Comparison of ENCODE assay signal across 12 mouse cellular contexts in the genomic region with DNA sequence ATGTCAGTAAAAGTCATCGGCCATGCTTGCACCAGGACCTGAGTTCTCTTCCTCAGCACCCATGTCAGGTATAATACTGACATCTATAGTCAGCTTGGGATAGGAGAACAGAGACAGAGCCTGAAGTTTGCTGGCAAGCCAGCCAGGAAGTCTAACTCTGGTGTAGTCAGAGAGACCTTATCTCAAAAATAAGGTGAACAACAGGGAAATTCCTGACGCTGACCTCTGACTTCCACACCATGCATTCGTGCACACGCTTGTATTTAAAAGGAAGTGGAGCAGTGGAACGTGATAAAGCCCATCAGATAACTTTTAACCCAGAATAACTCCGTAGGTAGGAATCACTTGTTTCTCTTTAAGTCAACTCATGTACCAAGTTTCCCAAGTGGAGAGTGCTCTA. TPM values are rescaled to one million over a fixed set of nuclear protein-coding genes. Genes with fewer than 3 reads are reported as not detected.
DNase-seq lines count a peak whose midpoint lies in the region; ATAC-seq and TF ChIP-seq lines count a peak whose summit lies in the region.
"Had no signal": no experiment of that assay in that cellular context is flagged by ENCODE, and none has a peak within 500 bp of the region (broad histone marks: within the 10 kb centered on the region; RNA-seq: fewer than 3 reads in every experiment).

No protein-coding gene starts in this region.

- DNase-seq in Patski (ENCODE audit: low read depth, low spot score): no peak
- DNase-seq in heart, adult 9 months (ENCODE audit: low spot score in 2 of 2): peak; percentile 33 to 51
- peak; percentile 49 for DNase-seq in kidney, adult 2 months
- DNase-seq in gastrocnemius, postnatal 4 days (ENCODE audit: low spot score in 2 of 2): no peak
- no peak for DNase-seq in layer of hippocampus, postnatal 36 days
- DNase-seq: cerebellum, adult 9-10 months; right cerebral cortex, postnatal 4 days; thymus, adult 18-20 months had no signal

- no peak for TF ChIP-seq POLR2A in kidney, adult 2 months (IDR thresholded peaks at IDR 0.05; ENCODE audit: low read depth, low read length)

- no peaks in the 10 kb centered on the region for H3K36me3 ChIP-seq in kidney, adult 2 months (ENCODE audit: control insufficient read depth, insufficient read depth, low read length)
- H3K36me3 ChIP-seq in liver, embryonic 16.5 days (ENCODE audit: control insufficient read depth, insufficient read depth): no peaks in the 10 kb centered on the region
- H3K36me3 ChIP-seq: embryonic facial prominence, embryonic 15.5 days; midbrain, embryonic 12.5 days had no signal

- no peak overlapping the region for H3K4me2 ChIP-seq in liver, embryonic 16.5 days (ENCODE audit: low read depth, low read length)
- H3K4me2 ChIP-seq: embryonic facial prominence, embryonic 15.5 days; midbrain, embryonic 12.5 days had no signal

- TF ChIP-seq CTCF in Patski (IDR thresholded peaks at IDR 0.05): peak; percentile 22
- 0 out of 2 replicates have a peak, but pooled peaks have one; percentile 11 for TF ChIP-seq CTCF in kidney, adult 2 months (conservative IDR thresholded peaks at IDR 0.05; ENCODE audit: insufficient read depth, insufficient read length, low read depth, low read length)

- POLR2A ChIA-PET in Patski (lab: Charles Lee): no interaction called here

- H3K9ac ChIP-seq in liver, embryonic 16.5 days (ENCODE audit: low read depth, low read length): no peak overlapping the region
- H3K9ac ChIP-seq: embryonic facial prominence, embryonic 15.5 days; midbrain, embryonic 12.5 days had no signal

- in situ Hi-C loops in Patski (cut with MboI; ENCODE audit: low pct_unique_long_range_greater_than_20kb): no loop called here

- peaks cover 25% of the 10 kb centered on the region for H3K4me1 ChIP-seq in kidney, adult 2 months (ENCODE audit: control insufficient read depth, insufficient read depth, low read length)
- peaks cover 40% of the 10 kb centered on the region for H3K4me1 ChIP-seq in liver, embryonic 16.5 days (ENCODE audit: control insufficient read depth, low read depth, low read length)

- peak; percentile 2 for ATAC-seq in Patski
- peak; percentile 39; the same call in 1 of the 2 replicates for ATAC-seq in liver, embryonic 16.5 days (ENCODE audit: low read depth)
- ATAC-seq in megakaryocyte, adult 5-6 weeks (ENCODE audit: poor library complexity, severe bottlenecking): no peak

- no peaks in the 10 kb centered on the region for H3K27me3 ChIP-seq in Patski
- H3K27me3 ChIP-seq in kidney, adult 2 months (replicated peaks; ENCODE audit: control insufficient read depth, insufficient read depth, low read length): no peaks in the 10 kb centered on the region
- H3K27me3 ChIP-seq in liver, embryonic 16.5 days (ENCODE audit: control insufficient read depth, insufficient read depth, low read depth, low read length): no peaks in the 10 kb centered on the region
- H3K27me3 ChIP-seq: embryonic facial prominence, embryonic 15.5 days; midbrain, embryonic 12.5 days had no signal

- CTCF ChIA-PET in Patski (lab: Charles Lee): interaction anchor here (0.9 kb wide), 1 partner anchor 49 kb away, joined by 3 read pairs; no protein-coding TSS in a partner anchor

- H3K9me3 ChIP-seq in liver, embryonic 16.5 days (replicated peaks; ENCODE audit: control insufficient read depth, low read length): no peaks in the 10 kb centered on the region
- H3K9me3 ChIP-seq: embryonic facial prominence, embryonic 15.5 days; midbrain, embryonic 12.5 days had no signal

- H3K4me3 ChIP-seq in kidney, adult 2 months (ENCODE audit: insufficient read depth, low read depth, low read length): no peak overlapping the region
- H3K4me3 ChIP-seq in liver, embryonic 16.5 days (ENCODE audit: low read depth, low read length): no peak overlapping the region
- H3K4me3 ChIP-seq: embryonic facial prominence, embryonic 15.5 days; midbrain, embryonic 12.5 days had no signal

- H3K27ac ChIP-seq in kidney, adult 2 months (ENCODE audit: insufficient read depth, low read depth, low read length): peak overlapping the region; percentile 12
- 0 out of 2 replicates have a peak overlapping the region, but pooled peaks have one; percentile 21 for H3K27ac ChIP-seq in liver, embryonic 16.5 days (ENCODE audit: low read length)
- H3K27ac ChIP-seq: midbrain, embryonic 12.5 days had no signal

- 33% methylated on average over 6 of the region's 6 CpGs for WGBS in kidney, adult 2 months
- 17% methylated on average over 6 of the region's 6 CpGs for WGBS in liver, embryonic 16.5 days (ENCODE audit: insufficient replicate concordance)

RNA-seq across cellular contexts. Expression of a gene that starts 6.9 kb away (rescaled TPM):
- 755 TPM for polyA plus RNA-seq in Patski (2021)
- 556 and 574 TPM in 2 replicates for polyA plus RNA-seq in kidney, adult 2 months (2012; rRNA removed)
- 194 and 198 TPM in 2 replicates for polyA plus RNA-seq in liver, embryonic 16.5 days (2015; fragmentation: Nextera tagmentation; extraction: Ambion mirVana)
- total RNA-seq in megakaryocyte, adult 5-6 weeks (2015): 68.9 and 88.0 TPM in 2 replicates
- total RNA-seq in megakaryocyte, adult 5-6 weeks (2017): 101 and 113 TPM in 2 replicates
- total RNA-seq in gastrocnemius, postnatal 4 days (2021): 100 to 1,000 TPM; 138 to 143 TPM
- total RNA-seq in layer of hippocampus, postnatal 36 days (2021): 100 to 1,000 TPM; 440 to 478 TPM

Comparison
In these comparisons a context has a peak if more than half of its experiments do, and no peak if none do; other contexts are left out.
1. DNase-seq: peak in heart, adult 9 months (2 of 2) and kidney, adult 2 months (single experiment); none in Patski (single experiment), gastrocnemius, postnatal 4 days (0 of 2) and layer of hippocampus, postnatal 36 days (0 of 2).